Mouse (Mus musculus): ENCODE data around the gene Serp2. TPM values are rescaled to one million over a fixed set of nuclear protein-coding genes. Genes with fewer than 3 reads are reported as not detected.

The Serp2 gene
- polyA plus RNA-seq, 1 experiment from 2014 or later = 4.3 TPM

GRCm38 (mm10) chr14:76504121-76504737 lies 52.5 kb downstream of the Serp2 start:
- DNase-seq (ENCODE audit: low spot score) = peak; percentile 94
- no peaks in the 10 kb centered on the region for H3K27me3 ChIP-seq (replicated peaks; ENCODE audit: control insufficient read depth, insufficient read depth, low read length)
- peaks cover 19% of the 10 kb centered on the region for H3K4me1 ChIP-seq (replicated peaks; ENCODE audit: control insufficient read depth, insufficient read depth, low read length)
- peak; percentile 97 for ATAC-seq (replicated peaks; ENCODE audit: low FRiP score)
- H3K4me2 ChIP-seq = peak overlapping the region; percentile 83
- H3K4me3 ChIP-seq (ENCODE audit: low read depth, low read length) = peak overlapping the region; percentile 91
- WGBS = under 1% methylated on average over 31 of the region's 52 CpGs
- H3K27ac ChIP-seq (ENCODE audit: low read depth, low read length) = peak overlapping the region; percentile 97
- no peaks in the 10 kb centered on the region for H3K9me3 ChIP-seq (ENCODE audit: control insufficient read depth, low read length)
- H3K36me3 ChIP-seq (ENCODE audit: control insufficient read depth, insufficient read depth, low read length) = peaks cover 12% of the 10 kb centered on the region
- peak overlapping the region; percentile 97 for H3K9ac ChIP-seq (ENCODE audit: low read depth, low read length)

GRCm38 (mm10) chr14:76503231-76503851 lies 53.3 kb downstream of the Serp2 start:
- ATAC-seq (replicated peaks; ENCODE audit: low FRiP score) (no peak), DNase-seq (ENCODE audit: low spot score) (no peak)
- Histone ChIP-seq H3K36me3 (ENCODE audit: control insufficient read depth, insufficient read depth, low read length) (peaks cover 12% of the 10 kb centered on the region), H3K4me3 (ENCODE audit: low read depth, low read length) (peak overlapping the region; percentile 91), H3K27ac (ENCODE audit: low read depth, low read length) (no peak overlapping the region), H3K9me3 (ENCODE audit: control insufficient read depth, low read length) (no peaks in the 10 kb centered on the region), H3K4me1 (replicated peaks; ENCODE audit: control insufficient read depth, insufficient read depth, low read length) (peaks cover 19% of the 10 kb centered on the region), H3K4me2 (peak overlapping the region; percentile 83), H3K9ac (ENCODE audit: low read depth, low read length) (no peak overlapping the region; the same call in none of the 2 replicates), H3K27me3 (replicated peaks; ENCODE audit: control insufficient read depth, insufficient read depth, low read length) (no peaks in the 10 kb centered on the region)
- 12% methylated on average over 13 of the region's 13 CpGs for WGBS

- H3K36me3 ChIP-seq (ENCODE audit: control insufficient read depth, insufficient read depth, low read length) = no peaks in the 10 kb centered on the region
These were observed 56.7 kb downstream of the Serp2 start for GRCm38 (mm10) chr14:76500036-76500435.

GRCm38 (mm10) chr14:76499492-76499891 lies 57.2 kb downstream of the Serp2 start:
- H3K36me3 ChIP-seq (ENCODE audit: control insufficient read depth, insufficient read depth, low read length) = no peaks in the 10 kb centered on the region
- 85% methylated on average over 6 of the region's 6 CpGs for WGBS
- H3K27ac ChIP-seq (ENCODE audit: low read depth, low read length) = no peak overlapping the region
- no peak overlapping the region for H3K9ac ChIP-seq (ENCODE audit: low read depth, low read length)
- no peak overlapping the region for H3K4me2 ChIP-seq
- H3K9me3 ChIP-seq (ENCODE audit: control insufficient read depth, low read length) = no peaks in the 10 kb centered on the region
- H3K4me3 ChIP-seq (ENCODE audit: low read depth, low read length) = no peak overlapping the region
- no peak for DNase-seq (ENCODE audit: low spot score)
- peaks cover 4% of the 10 kb centered on the region for H3K4me1 ChIP-seq (replicated peaks; ENCODE audit: control insufficient read depth, insufficient read depth, low read length)
- ATAC-seq (replicated peaks; ENCODE audit: low FRiP score) = no peak
- no peaks in the 10 kb centered on the region for H3K27me3 ChIP-seq (replicated peaks; ENCODE audit: control insufficient read depth, insufficient read depth, low read length)

More at GRCm38 (mm10) chr14:76500036-76500435, 56.7 kb downstream of the Serp2 start:
- 45% methylated on average over 5 of the region's 5 CpGs for WGBS
- ATAC-seq (replicated peaks; ENCODE audit: low FRiP score) (no peak), DNase-seq (ENCODE audit: low spot score) (no peak)
- Histone ChIP-seq H3K9ac (ENCODE audit: low read depth, low read length) (no peak overlapping the region), H3K9me3 (ENCODE audit: control insufficient read depth, low read length) (no peaks in the 10 kb centered on the region), H3K4me2 (no peak overlapping the region), H3K27ac (ENCODE audit: low read depth, low read length) (no peak overlapping the region), H3K4me1 (replicated peaks; ENCODE audit: control insufficient read depth, insufficient read depth, low read length) (peaks cover 2% of the 10 kb centered on the region), H3K27me3 (replicated peaks; ENCODE audit: control insufficient read depth, insufficient read depth, low read length) (no peaks in the 10 kb centered on the region), H3K4me3 (ENCODE audit: low read depth, low read length) (no peak overlapping the region)

GRCm38 (mm10) chr14:76498210-76498609 lies 58.5 kb downstream of the Serp2 start:
- DNase-seq (ENCODE audit: low spot score) (no peak), ATAC-seq (replicated peaks; ENCODE audit: low FRiP score) (no peak)
- Histone ChIP-seq H3K27me3 (replicated peaks; ENCODE audit: control insufficient read depth, insufficient read depth, low read length) (no peaks in the 10 kb centered on the region), H3K9ac (ENCODE audit: low read depth, low read length) (no peak overlapping the region), H3K4me3 (ENCODE audit: low read depth, low read length) (no peak overlapping the region), H3K4me1 (replicated peaks; ENCODE audit: control insufficient read depth, insufficient read depth, low read length) (peaks cover 4% of the 10 kb centered on the region), H3K9me3 (ENCODE audit: control insufficient read depth, low read length) (no peaks in the 10 kb centered on the region), H3K36me3 (ENCODE audit: control insufficient read depth, insufficient read depth, low read length) (no peaks in the 10 kb centered on the region), H3K4me2 (no peak overlapping the region), H3K27ac (ENCODE audit: low read depth, low read length) (no peak overlapping the region)
- 50% methylated on average over 7 of the region's 7 CpGs for WGBS

- Histone ChIP-seq H3K27ac (ENCODE audit: low read depth, low read length) (no peak overlapping the region), H3K4me1 (replicated peaks; ENCODE audit: control insufficient read depth, insufficient read depth, low read length) (peaks cover 4% of the 10 kb centered on the region), H3K27me3 (replicated peaks; ENCODE audit: control insufficient read depth, insufficient read depth, low read length) (no peaks in the 10 kb centered on the region), H3K9me3 (ENCODE audit: control insufficient read depth, low read length) (no peaks in the 10 kb centered on the region), H3K9ac (ENCODE audit: low read depth, low read length) (no peak overlapping the region), H3K4me3 (ENCODE audit: low read depth, low read length) (no peak overlapping the region), H3K36me3 (ENCODE audit: control insufficient read depth, insufficient read depth, low read length) (no peaks in the 10 kb centered on the region), H3K4me2 (no peak overlapping the region)
- 84% methylated on average over 9 of the region's 9 CpGs for WGBS
- ATAC-seq (replicated peaks; ENCODE audit: low FRiP score) = no peak
- DNase-seq (ENCODE audit: low spot score) = no peak
These were observed 59.5 kb downstream of the Serp2 start for GRCm38 (mm10) chr14:76497187-76497586.

GRCm38 (mm10) chr14:76495022-76495421 lies 61.7 kb downstream of the Serp2 start:
- H3K4me1 ChIP-seq (replicated peaks; ENCODE audit: control insufficient read depth, insufficient read depth, low read length) = peaks cover 4% of the 10 kb centered on the region
- WGBS = 51% methylated on average over 5 of the region's 5 CpGs
- no peaks in the 10 kb centered on the region for H3K9me3 ChIP-seq (ENCODE audit: control insufficient read depth, low read length)
- H3K4me3 ChIP-seq (ENCODE audit: low read depth, low read length) = no peak overlapping the region
- no peak overlapping the region for H3K4me2 ChIP-seq
- no peaks in the 10 kb centered on the region for H3K27me3 ChIP-seq (replicated peaks; ENCODE audit: control insufficient read depth, insufficient read depth, low read length)
- DNase-seq (ENCODE audit: low spot score) = no peak
- no peak overlapping the region for H3K9ac ChIP-seq (ENCODE audit: low read depth, low read length)
- no peak for ATAC-seq (replicated peaks; ENCODE audit: low FRiP score)
- H3K27ac ChIP-seq (ENCODE audit: low read depth, low read length) = no peak overlapping the region
- H3K36me3 ChIP-seq (ENCODE audit: control insufficient read depth, insufficient read depth, low read length) = no peaks in the 10 kb centered on the region

- no peak overlapping the region for H3K27ac ChIP-seq (ENCODE audit: low read depth, low read length)
- 83% methylated on average over 2 of the region's 2 CpGs for WGBS
- no peaks in the 10 kb centered on the region for H3K4me1 ChIP-seq (replicated peaks; ENCODE audit: control insufficient read depth, insufficient read depth, low read length)
- H3K9ac ChIP-seq (ENCODE audit: low read depth, low read length) = no peak overlapping the region
- H3K4me2 ChIP-seq = no peak overlapping the region
- H3K9me3 ChIP-seq (ENCODE audit: control insufficient read depth, low read length) = no peaks in the 10 kb centered on the region
- H3K4me3 ChIP-seq (ENCODE audit: low read depth, low read length) = no peak overlapping the region
- ATAC-seq (replicated peaks; ENCODE audit: low FRiP score) (no peak), DNase-seq (ENCODE audit: low spot score) (no peak)
- H3K27me3 ChIP-seq (replicated peaks; ENCODE audit: control insufficient read depth, insufficient read depth, low read length) = no peaks in the 10 kb centered on the region
- H3K36me3 ChIP-seq (ENCODE audit: control insufficient read depth, insufficient read depth, low read length) = no peaks in the 10 kb centered on the region
These were observed 67.6 kb downstream of the Serp2 start for GRCm38 (mm10) chr14:76489128-76489527.

Data from liver, embryonic 11.5 days (tissue).